8 mouse cellular contexts compared by ENCODE assay signal in genomic region chr15:98727443-98728321, GRCm38 (mm10). TPM values are rescaled to one million over a fixed set of nuclear protein-coding genes. Genes with fewer than 3 reads are reported as not detected.
DNase-seq lines count a peak whose midpoint lies in the region; ATAC-seq and TF ChIP-seq lines count a peak whose summit lies in the region.

Gene Fkbp11 (minus strand): TSS chr15:98728198.

- no peak for TF ChIP-seq POLR2A in thymus, adult 2 months (IDR thresholded peaks at IDR 0.05; ENCODE audit: control insufficient read depth, extremely low read depth, insufficient read depth, low read length, poor library complexity)

- no peaks in the 10 kb centered on the region for H3K9me3 ChIP-seq in hindbrain, embryonic 14.5 days (ENCODE audit: control insufficient read depth, low read length)
- H3K9me3 ChIP-seq in midbrain, embryonic 15.5 days, result no peaks in the 10 kb centered on the region

- H3K27ac ChIP-seq in thymus, adult 2 months (ENCODE audit: control insufficient read depth, insufficient read depth, low read length), result no peak within 1 kb of the TSS
- peak within 1 kb of the TSS; percentile 36; the same call in 1 of the 2 replicates for H3K27ac ChIP-seq in gastrocnemius, adult 2 months
- H3K27ac ChIP-seq in hindbrain, embryonic 14.5 days, result no peak within 1 kb of the TSS
- no peak within 1 kb of the TSS for H3K27ac ChIP-seq in midbrain, embryonic 15.5 days

- DNase-seq in thymus, adult 2 months, result no peak
- no peak for DNase-seq in thymus, postnatal 10 days (ENCODE audit: low spot score in 2 of 2)
- peak; percentile 35 for DNase-seq in cerebellum, adult 9-11 months
- peak; percentile 78 for DNase-seq in gastrocnemius, adult 2 months
- DNase-seq in hindbrain, embryonic 14.5 days (ENCODE audit: low spot score), result peak; percentile 55
- peak; percentile 65 for DNase-seq in liver
- DNase-seq in thymus, postnatal 25 days, result peak; percentile 26

- TF ChIP-seq CTCF in thymus, adult 2 months (IDR thresholded peaks at IDR 0.05; ENCODE audit: borderline replicate concordance, control insufficient read depth, extremely low read depth, insufficient read depth, low read length, poor library complexity), result no peak
- TF ChIP-seq CTCF in gastrocnemius, adult 2 months (IDR thresholded peaks at IDR 0.05), result no peak

- peaks cover 5% of the 10 kb centered on the region for H3K27me3 ChIP-seq in thymus, adult 2 months (ENCODE audit: control insufficient read depth, insufficient read depth, low read length)
- peaks cover 19% of the 10 kb centered on the region for H3K27me3 ChIP-seq in hindbrain, embryonic 14.5 days (ENCODE audit: control insufficient read depth, insufficient read depth, low read length)
- peaks cover 17% of the 10 kb centered on the region for H3K27me3 ChIP-seq in midbrain, embryonic 15.5 days (replicated peaks)

- H3K9ac ChIP-seq in hindbrain, embryonic 14.5 days, result peak within 1 kb of the TSS; percentile 55
- H3K9ac ChIP-seq in midbrain, embryonic 15.5 days, result peak within 1 kb of the TSS; percentile 7

- H3K4me2 ChIP-seq in hindbrain, embryonic 14.5 days (replicated peaks), result peak within 1 kb of the TSS; percentile 86
- H3K4me2 ChIP-seq in midbrain, embryonic 15.5 days, result peak within 1 kb of the TSS; percentile 70

- WGBS in thymus, adult 2 months, result 1% methylated on average over 39 of the region's 39 CpGs
- under 1% methylated on average over 39 of the region's 39 CpGs for WGBS in hindbrain, embryonic 14.5 days
- WGBS in midbrain, embryonic 15.5 days, result under 1% methylated on average over 39 of the region's 39 CpGs

- peak; percentile 70 for ATAC-seq in hindbrain, embryonic 14.5 days (ENCODE audit: low FRiP score)
- ATAC-seq in midbrain, embryonic 15.5 days (replicated peaks), result peak; percentile 72

- intact Hi-C loops in gastrocnemius, adult 2 months (cut with DNase I), result no loop called here

- H3K36me3 ChIP-seq in thymus, adult 2 months (ENCODE audit: control insufficient read depth, insufficient read depth, low read length), result no peaks in the 10 kb centered on the region
- H3K36me3 ChIP-seq in hindbrain, embryonic 14.5 days (replicated peaks; ENCODE audit: control insufficient read depth, insufficient read depth), result no peaks in the 10 kb centered on the region
- no peaks in the 10 kb centered on the region for H3K36me3 ChIP-seq in midbrain, embryonic 15.5 days (replicated peaks)

- peak within 1 kb of the TSS; percentile 67 for H3K4me3 ChIP-seq in thymus, adult 2 months (ENCODE audit: control insufficient read depth, insufficient read depth, low read length)
- H3K4me3 ChIP-seq in gastrocnemius, adult 2 months, result peak within 1 kb of the TSS; percentile 90
- peak within 1 kb of the TSS; percentile 35 for H3K4me3 ChIP-seq in hindbrain, embryonic 14.5 days (replicated peaks; ENCODE audit: low read length)
- H3K4me3 ChIP-seq in midbrain, embryonic 15.5 days, result peak within 1 kb of the TSS; percentile 35

- H3K4me1 ChIP-seq in thymus, adult 2 months (replicated peaks; ENCODE audit: control insufficient read depth, insufficient read depth, low read length), result peaks cover 26% of the 10 kb centered on the region
- 0 out of 2 replicates have a peak, but pooled peaks cover 3% of the 10 kb centered on the region for H3K4me1 ChIP-seq in hindbrain, embryonic 14.5 days (replicated peaks; ENCODE audit: control insufficient read depth, insufficient read depth, low read length)
- H3K4me1 ChIP-seq in midbrain, embryonic 15.5 days, result peaks cover 14% of the 10 kb centered on the region

RNA-seq across cellular contexts. Expression of gene Fkbp11, which starts in this region (rescaled TPM):
- polyA plus RNA-seq in thymus, adult 2 months (2012; rRNA removed), result 2.1 and 3.1 TPM in 2 replicates
- 1 to 10 TPM; 1.0 to 1.3 TPM for total RNA-seq in gastrocnemius, adult 2 months (2021)
- polyA plus RNA-seq in hindbrain, embryonic 14.5 days (2014; fragmentation: Nextera tagmentation; extraction: Ambion mirVana), result 6.4 and 7.2 TPM in 2 replicates
- polyA plus RNA-seq in midbrain, embryonic 15.5 days (2015; fragmentation: Nextera tagmentation; extraction: Ambion mirVana), result 3.8 and 4.6 TPM in 2 replicates

Comparison
In these comparisons a context has a peak if more than half of its experiments do, and no peak if none do; other contexts are left out.
1. DNase-seq: peak in cerebellum, adult 9-11 months (single experiment), gastrocnemius, adult 2 months (single experiment), hindbrain, embryonic 14.5 days (single experiment), liver (single experiment) and thymus, postnatal 25 days (single experiment); none in thymus, adult 2 months (single experiment) and thymus, postnatal 10 days (0 of 2).
2. H3K4me3 ChIP-seq: peak in every context shown above with its lines; median percentile 90 in gastrocnemius, adult 2 months; 67 in thymus, adult 2 months; 35 in hindbrain, embryonic 14.5 days; 35 in midbrain, embryonic 15.5 days.